ENCODE assay signal across 15 mouse cellular contexts in the genomic region with DNA sequence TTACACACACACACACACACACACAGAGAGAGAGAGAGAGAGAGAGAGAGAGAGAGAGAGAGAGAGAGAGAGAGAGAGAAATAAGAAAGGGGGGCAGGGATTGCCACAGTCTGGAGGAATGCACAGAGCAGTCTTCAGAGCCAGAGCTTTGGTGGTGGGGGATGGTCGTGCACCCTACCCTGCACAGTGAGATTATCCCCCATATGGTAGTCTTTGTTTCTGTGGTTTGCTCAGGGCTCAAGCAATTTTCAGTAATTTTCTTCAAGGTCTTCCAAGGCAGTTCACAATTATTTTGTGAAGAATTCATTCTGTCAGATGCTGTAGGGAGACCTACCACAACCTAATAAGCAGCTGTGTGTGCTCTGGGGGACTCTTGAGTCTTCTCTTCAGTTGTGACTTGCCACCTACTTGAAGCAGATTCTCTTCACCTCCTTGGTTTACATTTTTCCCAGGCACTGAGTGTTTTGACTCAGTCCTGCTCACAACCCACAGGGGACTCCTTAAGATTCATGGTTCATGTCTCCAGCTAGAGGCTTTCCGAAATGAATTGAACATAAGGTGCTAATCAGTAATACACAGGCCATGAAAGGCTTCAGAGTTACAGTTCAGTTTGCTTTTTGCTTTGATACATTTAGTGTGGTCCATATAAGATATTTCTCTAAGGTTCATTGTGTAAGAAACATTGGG. TPM values are rescaled to one million over a fixed set of nuclear protein-coding genes. Genes with fewer than 3 reads are reported as not detected.
DNase-seq lines count a peak whose midpoint lies in the region; ATAC-seq and TF ChIP-seq lines count a peak whose summit lies in the region.
"Had no signal": no experiment of that assay in that cellular context is flagged by ENCODE, and none has a peak within 500 bp of the region (broad histone marks: within the 10 kb centered on the region; RNA-seq: fewer than 3 reads in every experiment).

No protein-coding gene starts in this region.

- no peaks in the 10 kb centered on the region for H3K27me3 ChIP-seq in hindbrain, postnatal 0 days (ENCODE audit: insufficient read depth, low read length)
- H3K27me3 ChIP-seq in hindbrain, embryonic 14.5 days (ENCODE audit: control insufficient read depth, insufficient read depth, low read length) = no peaks in the 10 kb centered on the region
- H3K27me3 ChIP-seq in neural tube, embryonic 12.5 days (replicated peaks) = no peaks in the 10 kb centered on the region
- H3K27me3 ChIP-seq in neural tube, embryonic 15.5 days (replicated peaks) = no peaks in the 10 kb centered on the region
- no peaks in the 10 kb centered on the region for H3K27me3 ChIP-seq in forebrain, embryonic 14.5 days (replicated peaks; ENCODE audit: control insufficient read depth, insufficient read depth, low read length)
- H3K27me3 ChIP-seq: heart, embryonic 12.5 days had no signal

- no peak overlapping the region for H3K9ac ChIP-seq in hindbrain, postnatal 0 days (replicated peaks; ENCODE audit: low read length)
- H3K9ac ChIP-seq in hindbrain, embryonic 14.5 days = no peak overlapping the region
- no peak overlapping the region for H3K9ac ChIP-seq in neural tube, embryonic 12.5 days
- H3K9ac ChIP-seq in neural tube, embryonic 15.5 days (replicated peaks) = no peak overlapping the region
- no peak overlapping the region for H3K9ac ChIP-seq in forebrain, embryonic 14.5 days (ENCODE audit: low read length)
- H3K9ac ChIP-seq: heart, embryonic 12.5 days had no signal

- no peak for ATAC-seq in hindbrain, postnatal 0 days
- no peak; the same call in 1 of the 2 replicates for ATAC-seq in hindbrain, embryonic 14.5 days (ENCODE audit: low FRiP score)
- 0 out of 2 replicates have a peak, but pooled peaks have one; percentile 50 for ATAC-seq in neural tube, embryonic 12.5 days (ENCODE audit: low FRiP score, low read depth)
- ATAC-seq in neural tube, embryonic 15.5 days (ENCODE audit: low FRiP score) = no peak
- ATAC-seq in forebrain, embryonic 14.5 days = no peak; the same call in 1 of the 2 replicates
- ATAC-seq: inflammation-experienced regulatory T-cells, adult 6 months had no signal

- WGBS in hindbrain, postnatal 0 days = 46% methylated on average over 2 of the region's 2 CpGs
- 50% methylated on average over 2 of the region's 2 CpGs for WGBS in hindbrain, embryonic 14.5 days
- WGBS in neural tube, embryonic 12.5 days = 64% methylated on average over 2 of the region's 2 CpGs
- WGBS in neural tube, embryonic 15.5 days = 34% methylated on average over 2 of the region's 2 CpGs
- 53% methylated on average over 2 of the region's 2 CpGs for WGBS in forebrain, embryonic 14.5 days

- H3K4me2 ChIP-seq in hindbrain, postnatal 0 days (ENCODE audit: low read depth, low read length) = no peak overlapping the region
- no peak overlapping the region for H3K4me2 ChIP-seq in hindbrain, embryonic 14.5 days (replicated peaks)
- no peak overlapping the region for H3K4me2 ChIP-seq in neural tube, embryonic 12.5 days (replicated peaks)
- no peak overlapping the region for H3K4me2 ChIP-seq in neural tube, embryonic 15.5 days
- no peak overlapping the region for H3K4me2 ChIP-seq in forebrain, embryonic 14.5 days (ENCODE audit: low read length)
- H3K4me2 ChIP-seq: heart, embryonic 12.5 days had no signal

- H3K4me3 ChIP-seq in hindbrain, postnatal 0 days (ENCODE audit: low read length) = no peak overlapping the region
- no peak overlapping the region for H3K4me3 ChIP-seq in hindbrain, embryonic 14.5 days (replicated peaks; ENCODE audit: low read length)
- H3K4me3 ChIP-seq in neural tube, embryonic 12.5 days = no peak overlapping the region
- no peak overlapping the region for H3K4me3 ChIP-seq in neural tube, embryonic 15.5 days (replicated peaks)
- no peak overlapping the region for H3K4me3 ChIP-seq in forebrain, embryonic 14.5 days (ENCODE audit: low read depth, low read length)
- H3K4me3 ChIP-seq: gastrocnemius, adult 2 months; heart, embryonic 12.5 days; layer of hippocampus, adult 2 months had no signal

- TF ChIP-seq CTCF in hindbrain, postnatal 0 days (IDR thresholded peaks at IDR 0.05; ENCODE audit: low read depth) = no peak

- peak; percentile 18 for DNase-seq in hindbrain, postnatal 0 days (ENCODE audit: low spot score)
- no peak for DNase-seq in hindbrain, embryonic 14.5 days (ENCODE audit: low spot score)
- DNase-seq in forebrain, embryonic 14.5 days (ENCODE audit: low spot score) = peak; percentile 7
- DNase-seq in cerebellum, postnatal 10 days = no peak
- no peak for DNase-seq in liver
- DNase-seq: adrenal gland, postnatal 14 days; gastrocnemius, adult 2 months; lung, postnatal 14 days had no signal

- no peaks in the 10 kb centered on the region for H3K9me3 ChIP-seq in hindbrain, postnatal 0 days (ENCODE audit: low read length)
- no peaks in the 10 kb centered on the region for H3K9me3 ChIP-seq in hindbrain, embryonic 14.5 days (ENCODE audit: control insufficient read depth, low read length)
- no peaks in the 10 kb centered on the region for H3K9me3 ChIP-seq in neural tube, embryonic 12.5 days
- H3K9me3 ChIP-seq in neural tube, embryonic 15.5 days (replicated peaks) = no peaks in the 10 kb centered on the region
- H3K9me3 ChIP-seq in forebrain, embryonic 14.5 days (replicated peaks; ENCODE audit: control insufficient read depth, low read length) = no peaks in the 10 kb centered on the region

- no peak overlapping the region for H3K27ac ChIP-seq in hindbrain, postnatal 0 days
- no peak overlapping the region for H3K27ac ChIP-seq in hindbrain, embryonic 14.5 days
- no peak overlapping the region for H3K27ac ChIP-seq in neural tube, embryonic 12.5 days
- H3K27ac ChIP-seq in neural tube, embryonic 15.5 days (replicated peaks) = no peak overlapping the region; the same call in 1 of the 2 replicates
- H3K27ac ChIP-seq in forebrain, embryonic 14.5 days (ENCODE audit: low read depth, low read length) = no peak overlapping the region
- H3K27ac ChIP-seq: gastrocnemius, adult 2 months; layer of hippocampus, adult 2 months; stomach, postnatal 0 days had no signal

- peaks cover 5% of the 10 kb centered on the region for H3K4me1 ChIP-seq in hindbrain, postnatal 0 days (ENCODE audit: insufficient read depth, low read length)
- peaks cover 8% of the 10 kb centered on the region; the same call in 1 of the 2 replicates for H3K4me1 ChIP-seq in hindbrain, embryonic 14.5 days (replicated peaks; ENCODE audit: control insufficient read depth, insufficient read depth, low read length)
- H3K4me1 ChIP-seq in neural tube, embryonic 12.5 days = peaks cover 3% of the 10 kb centered on the region; the same call in 1 of the 2 replicates
- H3K4me1 ChIP-seq in neural tube, embryonic 15.5 days = no peaks in the 10 kb centered on the region
- no peaks in the 10 kb centered on the region for H3K4me1 ChIP-seq in forebrain, embryonic 14.5 days (ENCODE audit: control insufficient read depth, insufficient read depth, low read length)

- H3K36me3 ChIP-seq in hindbrain, postnatal 0 days (ENCODE audit: insufficient read depth, low read length) = no peaks in the 10 kb centered on the region
- no peaks in the 10 kb centered on the region for H3K36me3 ChIP-seq in hindbrain, embryonic 14.5 days (replicated peaks; ENCODE audit: control insufficient read depth, insufficient read depth)
- no peaks in the 10 kb centered on the region for H3K36me3 ChIP-seq in neural tube, embryonic 12.5 days
- no peaks in the 10 kb centered on the region for H3K36me3 ChIP-seq in neural tube, embryonic 15.5 days
- no peaks in the 10 kb centered on the region for H3K36me3 ChIP-seq in forebrain, embryonic 14.5 days (ENCODE audit: control insufficient read depth, insufficient read depth, low read length)
- H3K36me3 ChIP-seq: heart, embryonic 12.5 days had no signal

RNA-seq across cellular contexts. Expression of a gene that starts 18.5 kb away (rescaled TPM):
- total RNA-seq in hindbrain, postnatal 0 days (2014; rRNA removed) = 3.3 and 4.5 TPM in 2 replicates
- polyA plus RNA-seq in hindbrain, postnatal 0 days (2015; fragmentation: Nextera tagmentation; extraction: Ambion mirVana) = 6.2 and 7.2 TPM in 2 replicates
- polyA plus RNA-seq in hindbrain, embryonic 14.5 days (2014; fragmentation: Nextera tagmentation; extraction: Ambion mirVana) = 6.8 and 7.5 TPM in 2 replicates
- 31.8 and 32.9 TPM in 2 replicates for polyA plus RNA-seq in neural tube, embryonic 12.5 days (2016; fragmentation: Nextera tagmentation; extraction: Ambion mirVana)
- polyA plus RNA-seq in neural tube, embryonic 15.5 days (2015; fragmentation: Nextera tagmentation; extraction: Ambion mirVana) = 7.2 and 11.2 TPM in 2 replicates
- 6.5 and 7.6 TPM in 2 replicates for polyA plus RNA-seq in forebrain, embryonic 14.5 days (2014; fragmentation: Nextera tagmentation; extraction: Ambion mirVana)
- total RNA-seq: monocyte, adult 5-6 weeks had no signal

Comparison
In these comparisons a context has a peak if more than half of its experiments do, and no peak if none do; other contexts are left out.
1. DNase-seq: peak in hindbrain, postnatal 0 days (single experiment) and forebrain, embryonic 14.5 days (single experiment); none in hindbrain, embryonic 14.5 days (single experiment), cerebellum, postnatal 10 days (0 of 2) and liver (single experiment).